ENCODE assay signal across 10 mouse cellular contexts in genomic region chr4:115134296-115134630, GRCm38 (mm10). TPM values are rescaled to one million over a fixed set of nuclear protein-coding genes. Genes with fewer than 3 reads are reported as not detected.
DNase-seq lines count a peak whose midpoint lies in the region; ATAC-seq and TF ChIP-seq lines count a peak whose summit lies in the region.
"Had no signal": no experiment of that assay in that cellular context is flagged by ENCODE, and none has a peak within 500 bp of the region (broad histone marks: within the 10 kb centered on the region; RNA-seq: fewer than 3 reads in every experiment).

No protein-coding gene starts in this region.

- peak overlapping the region; percentile 55 for H3K4me3 ChIP-seq in layer of hippocampus, adult 2 months
- peak overlapping the region; percentile 42 for H3K4me3 ChIP-seq in forebrain, embryonic 11.5 days (ENCODE audit: low read depth, low read length)
- H3K4me3 ChIP-seq in midbrain, embryonic 12.5 days = peak overlapping the region; percentile 46
- H3K4me3 ChIP-seq in thymus, adult 2 months (ENCODE audit: control insufficient read depth, insufficient read depth, low read length) = no peak overlapping the region

- TF ChIP-seq CTCF in layer of hippocampus, adult 2 months (conservative IDR thresholded peaks at IDR 0.05) = no peak
- no peak for TF ChIP-seq CTCF in thymus, adult 2 months (IDR thresholded peaks at IDR 0.05; ENCODE audit: borderline replicate concordance, control insufficient read depth, extremely low read depth, insufficient read depth, low read length, poor library complexity)

- peak overlapping the region; percentile 98 for H3K27ac ChIP-seq in layer of hippocampus, adult 2 months
- no peak overlapping the region for H3K27ac ChIP-seq in forebrain, embryonic 11.5 days (ENCODE audit: low read depth, low read length)
- no peak overlapping the region for H3K27ac ChIP-seq in midbrain, embryonic 12.5 days (replicated peaks)
- H3K27ac ChIP-seq in thymus, adult 2 months (ENCODE audit: control insufficient read depth, insufficient read depth, low read length) = no peak overlapping the region
- H3K27ac ChIP-seq: intestine, embryonic 15.5 days; liver, embryonic 14.5 days had no signal

- DNase-seq in layer of hippocampus, adult 2 months (ENCODE audit: low spot score in 2 of 2) = no peak
- no peak for DNase-seq in layer of hippocampus, postnatal 36 days
- peak; percentile 36 to 43 for DNase-seq in cerebellum, postnatal 25 days
- no peak for DNase-seq in forebrain, embryonic 11.5 days (ENCODE audit: low spot score)
- no peak for DNase-seq in spleen, postnatal 10 days (ENCODE audit: low spot score in 2 of 2)
- no peak for DNase-seq in thymus, adult 2 months

- H3K27me3 ChIP-seq in forebrain, embryonic 11.5 days (ENCODE audit: control insufficient read depth, insufficient read depth, low read length) = peaks cover 7% of the 10 kb centered on the region
- H3K27me3 ChIP-seq in midbrain, embryonic 12.5 days = peaks cover 21% of the 10 kb centered on the region
- no peaks in the 10 kb centered on the region; the same call in 1 of the 2 replicates for H3K27me3 ChIP-seq in thymus, adult 2 months (ENCODE audit: control insufficient read depth, insufficient read depth, low read length)

- peak overlapping the region; percentile 51; the same call in 1 of the 2 replicates for H3K9ac ChIP-seq in forebrain, embryonic 11.5 days (ENCODE audit: low read length)
- H3K9ac ChIP-seq in midbrain, embryonic 12.5 days (replicated peaks) = peak overlapping the region; percentile 59; the same call in 1 of the 2 replicates
- H3K9ac ChIP-seq: intestine, embryonic 15.5 days; liver, embryonic 14.5 days had no signal

- H3K36me3 ChIP-seq in forebrain, embryonic 11.5 days (ENCODE audit: control insufficient read depth, insufficient read depth, low read length) = no peaks in the 10 kb centered on the region
- H3K36me3 ChIP-seq in midbrain, embryonic 12.5 days = no peaks in the 10 kb centered on the region
- no peaks in the 10 kb centered on the region for H3K36me3 ChIP-seq in thymus, adult 2 months (ENCODE audit: control insufficient read depth, insufficient read depth, low read length)
- H3K36me3 ChIP-seq: intestine, embryonic 15.5 days had no signal

- 13% methylated on average over 7 of the region's 7 CpGs for WGBS in forebrain, embryonic 11.5 days
- 14% methylated on average over 7 of the region's 7 CpGs for WGBS in midbrain, embryonic 12.5 days
- 32% methylated on average over 7 of the region's 7 CpGs for WGBS in thymus, adult 2 months

- H3K9me3 ChIP-seq in forebrain, embryonic 11.5 days (ENCODE audit: control insufficient read depth, low read length) = no peaks in the 10 kb centered on the region
- no peaks in the 10 kb centered on the region for H3K9me3 ChIP-seq in midbrain, embryonic 12.5 days
- H3K9me3 ChIP-seq: intestine, embryonic 15.5 days had no signal

- TF ChIP-seq POLR2A in thymus, adult 2 months (IDR thresholded peaks at IDR 0.05; ENCODE audit: control insufficient read depth, extremely low read depth, insufficient read depth, low read length, poor library complexity) = no peak

- peak overlapping the region; percentile 87 for H3K4me2 ChIP-seq in forebrain, embryonic 11.5 days (ENCODE audit: low read depth, low read length, severe bottlenecking)
- H3K4me2 ChIP-seq in midbrain, embryonic 12.5 days (replicated peaks) = peak overlapping the region; percentile 79

- H3K4me1 ChIP-seq in forebrain, embryonic 11.5 days (replicated peaks; ENCODE audit: control insufficient read depth, insufficient read depth, low read length) = peaks cover 6% of the 10 kb centered on the region; the same call in 1 of the 2 replicates
- peaks cover 7% of the 10 kb centered on the region; the same call in 1 of the 2 replicates for H3K4me1 ChIP-seq in midbrain, embryonic 12.5 days
- H3K4me1 ChIP-seq in thymus, adult 2 months (replicated peaks; ENCODE audit: control insufficient read depth, insufficient read depth, low read length) = no peaks in the 10 kb centered on the region

- ATAC-seq in forebrain, embryonic 11.5 days (replicated peaks; ENCODE audit: low FRiP score) = no peak
- no peak; the same call in 1 of the 2 replicates for ATAC-seq in midbrain, embryonic 12.5 days (ENCODE audit: low FRiP score, low read depth)

RNA-seq across cellular contexts. Expression of gene Cyp4x1, which starts 0.2 kb away (rescaled TPM):
- 1 to 10 TPM; 8.2 to 8.3 TPM for total RNA-seq in layer of hippocampus, adult 2 months (2021)
- total RNA-seq in layer of hippocampus, postnatal 36 days (2021) = 1 to 10 TPM; 7.0 to 7.2 TPM
- polyA plus RNA-seq in forebrain, embryonic 11.5 days (2014; fragmentation: Nextera tagmentation; extraction: Ambion mirVana) = 0.31 and 0.47 TPM in 2 replicates
- polyA plus RNA-seq in midbrain, embryonic 12.5 days (2016; fragmentation: Nextera tagmentation; extraction: Ambion mirVana) = 1.7 and 1.8 TPM in 2 replicates
- polyA plus RNA-seq in thymus, adult 2 months (2012; rRNA removed) = not detected in 2 replicates

RNA-seq across cellular contexts. Expression of gene Pdzk1ip1, which starts 45.8 kb away (rescaled TPM):
- total RNA-seq in layer of hippocampus, adult 2 months (2021) = under 1 TPM in 1 of 2 experiments, not detected in 1; 0.96 TPM
- under 1 TPM in 1 of 2 experiments, not detected in 1; 0.75 TPM for total RNA-seq in layer of hippocampus, postnatal 36 days (2021)
- polyA plus RNA-seq in forebrain, embryonic 11.5 days (2014; fragmentation: Nextera tagmentation; extraction: Ambion mirVana) = 13.8 and 16.2 TPM in 2 replicates
- 11.8 and 12.9 TPM in 2 replicates for polyA plus RNA-seq in midbrain, embryonic 12.5 days (2016; fragmentation: Nextera tagmentation; extraction: Ambion mirVana)
- polyA plus RNA-seq in thymus, adult 2 months (2012; rRNA removed) = 14.7 and 15.2 TPM in 2 replicates
- total RNA-seq: MEL had no signal

Comparison
In these comparisons a context has a peak if more than half of its experiments do, and no peak if none do; other contexts are left out.
1. DNase-seq: peak in cerebellum, postnatal 25 days (2 of 2); none in layer of hippocampus, adult 2 months (0 of 2), layer of hippocampus, postnatal 36 days (0 of 2), forebrain, embryonic 11.5 days (single experiment), spleen, postnatal 10 days (0 of 2) and thymus, adult 2 months (single experiment).